Mouse (Mus musculus): Measurements from ENCODE around the gene Plscr2. TPM values are rescaled to one million over a fixed set of nuclear protein-coding genes. Genes with fewer than 3 reads are reported as not detected.

Gene Plscr2
- polyA plus RNA-seq, 1 experiment: 7.1 TPM

DNA sequence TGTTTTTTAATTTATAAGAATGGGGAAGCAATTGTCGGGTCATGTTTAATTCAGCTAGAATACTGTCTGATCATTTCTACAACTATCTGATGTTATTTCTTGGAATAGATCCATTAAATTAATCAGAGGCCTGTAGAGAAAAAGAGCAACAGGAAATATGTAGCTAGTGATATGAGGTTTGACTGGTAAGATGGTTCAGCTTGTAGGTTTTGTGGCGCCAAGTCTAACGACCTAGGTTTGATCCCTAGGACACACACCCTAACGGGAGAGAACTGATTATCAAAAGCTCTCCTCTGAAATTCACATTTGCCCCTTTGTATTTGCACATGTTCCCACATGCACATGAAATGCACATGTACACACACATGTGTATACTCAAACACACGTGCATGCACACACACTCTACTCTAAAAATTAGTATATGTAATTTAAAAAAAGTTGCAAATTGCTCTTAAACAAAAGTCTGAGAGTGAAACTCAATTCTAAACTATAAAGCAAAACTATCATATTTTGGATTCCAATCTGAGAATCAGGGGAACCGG is 59.9 kb downstream of the Plscr2 start:
- no peak overlapping the region for H3K4me3 ChIP-seq (ENCODE audit: insufficient read depth, poor library complexity, severe bottlenecking)
- H3K79me2 ChIP-seq (ENCODE audit: control insufficient read depth, insufficient read depth): no peaks in the 10 kb centered on the region
- H3K79me3 ChIP-seq (ENCODE audit: low read depth): no peaks in the 10 kb centered on the region
- H3ac ChIP-seq (ENCODE audit: control insufficient read depth, insufficient read length, low read depth): no peak overlapping the region
- no peaks in the 10 kb centered on the region for H3K27me3 ChIP-seq (ENCODE audit: control insufficient read depth, insufficient read depth, insufficient read length)
- TF ChIP-seq MYOD1 (IDR thresholded peaks at IDR 0.05; ENCODE audit: control insufficient read depth, insufficient read length, low read depth) (no peak), FOSL1 (IDR thresholded peaks at IDR 0.05; ENCODE audit: insufficient read depth, low read length, poor library complexity, severe bottlenecking) (no peak), MAX (IDR thresholded peaks at IDR 0.05) (no peak), CEBPB (IDR thresholded peaks at IDR 0.05; ENCODE audit: low read depth) (no peak), MYOG (IDR thresholded peaks at IDR 0.05; ENCODE audit: control insufficient read depth, extremely low read depth, insufficient read length) (no peak), USF1 (IDR thresholded peaks at IDR 0.05; ENCODE audit: low read depth) (no peak), CTCF (IDR thresholded peaks at IDR 0.05; ENCODE audit: control insufficient read depth, insufficient read depth, insufficient read length) (no peak)
- H3K36me3 ChIP-seq (ENCODE audit: control insufficient read depth, insufficient read depth): no peaks in the 10 kb centered on the region

DNA sequence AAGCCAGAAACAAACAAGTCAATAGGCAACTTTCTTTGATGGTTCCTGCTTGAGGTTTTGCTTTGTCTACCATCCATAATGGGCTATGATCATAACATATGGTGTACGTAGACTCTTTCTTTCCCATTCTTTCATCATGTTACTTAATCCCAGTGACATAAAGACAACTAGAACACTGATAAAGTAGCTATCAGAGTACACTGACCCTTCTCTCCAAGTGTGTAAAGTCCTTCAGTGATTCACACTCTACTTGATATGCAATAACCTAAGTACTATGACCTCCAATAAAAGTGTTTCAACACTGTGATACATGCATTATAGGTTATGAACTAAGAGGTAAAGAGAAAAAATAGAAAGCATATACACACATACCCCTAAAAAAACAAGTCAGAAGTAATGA is 61.7 kb downstream of the Plscr2 start:
- no peaks in the 10 kb centered on the region for H3K27me3 ChIP-seq (ENCODE audit: control insufficient read depth, insufficient read depth, insufficient read length)
- H3K79me2 ChIP-seq (ENCODE audit: control insufficient read depth, insufficient read depth): no peaks in the 10 kb centered on the region
- no peak overlapping the region for H3ac ChIP-seq (ENCODE audit: control insufficient read depth, insufficient read length, low read depth)
- TF ChIP-seq CTCF (IDR thresholded peaks at IDR 0.05; ENCODE audit: control insufficient read depth, insufficient read depth, insufficient read length) (no peak), MYOG (IDR thresholded peaks at IDR 0.05; ENCODE audit: control insufficient read depth, extremely low read depth, insufficient read length) (no peak), MAX (IDR thresholded peaks at IDR 0.05) (no peak), USF1 (IDR thresholded peaks at IDR 0.05; ENCODE audit: low read depth) (no peak), FOSL1 (IDR thresholded peaks at IDR 0.05; ENCODE audit: insufficient read depth, low read length, poor library complexity, severe bottlenecking) (no peak), CEBPB (IDR thresholded peaks at IDR 0.05; ENCODE audit: low read depth) (no peak), MYOD1 (IDR thresholded peaks at IDR 0.05; ENCODE audit: control insufficient read depth, insufficient read length, low read depth) (no peak)
- no peaks in the 10 kb centered on the region for H3K79me3 ChIP-seq (ENCODE audit: low read depth)
- H3K4me3 ChIP-seq (ENCODE audit: insufficient read depth, poor library complexity, severe bottlenecking): no peak overlapping the region
- no peaks in the 10 kb centered on the region for H3K36me3 ChIP-seq (ENCODE audit: control insufficient read depth, insufficient read depth)

DNA sequence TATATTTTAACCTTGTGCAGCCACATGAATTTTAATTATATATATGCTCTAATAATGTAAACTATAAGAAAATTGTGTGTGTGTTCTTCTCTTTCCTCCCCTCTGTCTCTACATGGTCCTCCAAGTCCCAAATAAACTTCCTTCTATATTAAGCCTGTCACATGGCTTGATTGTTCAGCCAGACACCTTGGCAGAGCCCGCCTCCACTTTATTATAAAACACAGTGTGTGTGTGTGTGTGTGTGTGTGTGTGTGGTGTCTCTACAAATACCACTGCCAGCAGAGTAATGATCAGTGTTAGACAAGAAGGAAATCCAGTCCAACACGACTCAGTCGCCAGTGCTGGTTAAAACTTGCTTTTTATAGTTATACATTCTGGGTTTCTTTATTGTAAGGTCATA is 62.3 kb downstream of the Plscr2 start:
- Histone ChIP-seq H3K27me3 (ENCODE audit: control insufficient read depth, insufficient read depth, insufficient read length) (no peaks in the 10 kb centered on the region), H3K36me3 (ENCODE audit: control insufficient read depth, insufficient read depth) (no peaks in the 10 kb centered on the region), H3K79me2 (ENCODE audit: control insufficient read depth, insufficient read depth) (no peaks in the 10 kb centered on the region), H3K4me3 (ENCODE audit: insufficient read depth, poor library complexity, severe bottlenecking) (no peak overlapping the region), H3ac (ENCODE audit: control insufficient read depth, insufficient read length, low read depth) (no peak overlapping the region), H3K79me3 (ENCODE audit: low read depth) (no peaks in the 10 kb centered on the region)
- TF ChIP-seq MYOG (IDR thresholded peaks at IDR 0.05; ENCODE audit: control insufficient read depth, extremely low read depth, insufficient read length) (no peak), FOSL1 (IDR thresholded peaks at IDR 0.05; ENCODE audit: insufficient read depth, low read length, poor library complexity, severe bottlenecking) (no peak), MAX (IDR thresholded peaks at IDR 0.05) (no peak), MYOD1 (IDR thresholded peaks at IDR 0.05; ENCODE audit: control insufficient read depth, insufficient read length, low read depth) (no peak), USF1 (IDR thresholded peaks at IDR 0.05; ENCODE audit: low read depth) (no peak), CEBPB (IDR thresholded peaks at IDR 0.05; ENCODE audit: low read depth) (no peak), CTCF (IDR thresholded peaks at IDR 0.05; ENCODE audit: control insufficient read depth, insufficient read depth, insufficient read length) (no peak)

DNA sequence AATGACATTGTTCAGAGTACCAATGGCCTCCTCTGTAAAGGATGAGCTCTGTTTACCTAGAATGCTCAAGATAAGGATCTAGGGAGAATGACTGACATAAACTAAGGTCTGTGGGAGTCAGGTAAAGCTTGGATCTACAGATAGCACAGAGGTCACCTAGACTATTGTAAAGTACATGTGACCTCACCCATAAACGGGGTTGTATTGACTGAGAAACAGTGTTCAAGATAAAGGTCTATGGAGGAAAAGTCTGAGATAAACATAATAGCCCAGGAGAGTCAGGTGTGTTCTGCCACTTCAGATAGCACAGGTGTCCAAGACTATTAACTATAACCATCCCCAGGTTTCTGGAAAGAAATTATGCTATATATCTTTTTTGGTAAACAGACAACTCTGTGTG is 63.6 kb downstream of the Plscr2 start:
- TF ChIP-seq CTCF (IDR thresholded peaks at IDR 0.05; ENCODE audit: control insufficient read depth, insufficient read depth, insufficient read length) (no peak), FOSL1 (IDR thresholded peaks at IDR 0.05; ENCODE audit: insufficient read depth, low read length, poor library complexity, severe bottlenecking) (no peak), CEBPB (IDR thresholded peaks at IDR 0.05; ENCODE audit: low read depth) (no peak), MYOD1 (IDR thresholded peaks at IDR 0.05; ENCODE audit: control insufficient read depth, insufficient read length, low read depth) (no peak), MAX (IDR thresholded peaks at IDR 0.05) (no peak), MYOG (IDR thresholded peaks at IDR 0.05; ENCODE audit: control insufficient read depth, extremely low read depth, insufficient read length) (no peak), USF1 (IDR thresholded peaks at IDR 0.05; ENCODE audit: low read depth) (no peak)
- H3K27me3 ChIP-seq (ENCODE audit: control insufficient read depth, insufficient read depth, insufficient read length): no peaks in the 10 kb centered on the region
- H3K79me2 ChIP-seq (ENCODE audit: control insufficient read depth, insufficient read depth): no peaks in the 10 kb centered on the region
- H3K79me3 ChIP-seq (ENCODE audit: low read depth): no peaks in the 10 kb centered on the region
- H3K4me3 ChIP-seq (ENCODE audit: insufficient read depth, poor library complexity, severe bottlenecking): no peak overlapping the region
- no peaks in the 10 kb centered on the region for H3K36me3 ChIP-seq (ENCODE audit: control insufficient read depth, insufficient read depth)
- H3ac ChIP-seq (ENCODE audit: control insufficient read depth, insufficient read length, low read depth): no peak overlapping the region

Small RNA genes lying within 50 kb of the gene (microRNA-seq; reads per million reads assigned to microRNA genes)
- gene Mir6386 (ENCODE audit: borderline microRNAs expressed): not detected

Other genes starting within 250 kb of the Plscr2 start
- gene Plscr5, start 82.7 kb upstream of the Plscr2 start, polyA plus RNA-seq (2012; fragmentation: generic; extraction: Trizol): not detected
- 41.1 TPM for gene Plscr1, start 25.9 kb upstream of the Plscr2 start, polyA plus RNA-seq (2012; fragmentation: generic; extraction: Trizol)
- gene 1700057G04Rik, start 33.8 kb downstream of the Plscr2 start, polyA plus RNA-seq (2012; fragmentation: generic; extraction: Trizol): 0.08 TPM
- gene Plscr4, start 181.8 kb downstream of the Plscr2 start, polyA plus RNA-seq (2012; fragmentation: generic; extraction: Trizol): 1.8 TPM